Mouse (Mus musculus): Measurements from ENCODE around the gene E030018B13Rik. TPM values are rescaled to one million over a fixed set of nuclear protein-coding genes. Genes with fewer than 3 reads are reported as not detected.

The E030018B13Rik gene
- polyA plus RNA-seq, 1 experiment from 2014 or later = not detected

DNA sequence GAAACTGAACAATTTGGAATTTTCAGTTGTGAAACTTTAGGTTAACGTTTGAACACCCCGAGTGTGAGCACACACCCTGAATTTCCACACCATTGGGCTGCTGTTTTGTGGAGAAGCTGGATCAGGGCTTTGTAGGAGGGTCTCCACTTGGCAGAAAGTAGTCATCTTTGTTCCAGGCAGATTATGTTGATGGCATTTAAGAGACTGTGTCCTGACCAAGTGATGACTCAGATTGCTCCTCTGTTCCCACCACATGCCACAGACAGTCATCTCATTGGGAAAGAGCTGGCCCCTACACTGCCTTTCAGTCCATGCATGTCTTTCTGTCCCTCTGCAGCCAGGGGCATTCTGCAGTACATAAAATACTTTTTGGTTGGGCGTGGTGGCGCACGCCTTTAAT is 23.7 kb downstream of the E030018B13Rik start:
- Histone ChIP-seq H3K36me3 (no peaks in the 10 kb centered on the region), H3K4me2 (peak overlapping the region; percentile 94), H3K9ac (peak overlapping the region; percentile 94; the same call in 1 of the 2 replicates), H3K4me3 (no peak overlapping the region), H3K9me3 (no peaks in the 10 kb centered on the region), H3K27me3 (replicated peaks) (no peaks in the 10 kb centered on the region), H3K4me1 (peaks cover 20% of the 10 kb centered on the region), H3K27ac (replicated peaks) (no peak overlapping the region)
- ATAC-seq (ENCODE audit: extremely low read depth, insufficient number of reproducible peaks, low FRiP score, low TSS enrichment) = no peak
- WGBS = 88% methylated on average over 5 of the region's 5 CpGs

DNA sequence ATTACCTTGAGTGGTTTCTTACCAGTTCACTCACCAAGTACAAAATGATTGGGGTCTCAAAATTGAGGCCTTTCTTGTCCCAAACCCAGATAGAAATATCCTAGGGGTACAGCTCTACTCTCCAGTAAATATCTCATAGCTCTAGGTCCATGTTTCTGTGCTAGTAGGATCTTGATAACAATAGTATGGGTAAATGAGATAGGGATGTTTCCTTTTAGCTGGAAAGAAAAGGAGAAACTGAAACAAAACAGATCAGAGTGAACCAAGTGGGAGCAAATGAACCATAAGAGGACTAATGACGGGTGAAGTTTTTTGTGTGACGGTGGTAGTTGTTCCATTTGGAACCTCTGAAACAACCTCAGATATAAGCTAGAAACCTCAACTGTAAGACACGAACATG is 24.4 kb downstream of the E030018B13Rik start:
- Histone ChIP-seq H3K4me1 (peaks cover 13% of the 10 kb centered on the region), H3K27ac (replicated peaks) (no peak overlapping the region), H3K4me3 (no peak overlapping the region), H3K27me3 (replicated peaks) (no peaks in the 10 kb centered on the region), H3K9ac (no peak overlapping the region), H3K4me2 (no peak overlapping the region), H3K36me3 (no peaks in the 10 kb centered on the region), H3K9me3 (no peaks in the 10 kb centered on the region)
- 75% methylated on average over 3 of the region's 3 CpGs for WGBS
- no peak for ATAC-seq (ENCODE audit: extremely low read depth, insufficient number of reproducible peaks, low FRiP score, low TSS enrichment)

DNA sequence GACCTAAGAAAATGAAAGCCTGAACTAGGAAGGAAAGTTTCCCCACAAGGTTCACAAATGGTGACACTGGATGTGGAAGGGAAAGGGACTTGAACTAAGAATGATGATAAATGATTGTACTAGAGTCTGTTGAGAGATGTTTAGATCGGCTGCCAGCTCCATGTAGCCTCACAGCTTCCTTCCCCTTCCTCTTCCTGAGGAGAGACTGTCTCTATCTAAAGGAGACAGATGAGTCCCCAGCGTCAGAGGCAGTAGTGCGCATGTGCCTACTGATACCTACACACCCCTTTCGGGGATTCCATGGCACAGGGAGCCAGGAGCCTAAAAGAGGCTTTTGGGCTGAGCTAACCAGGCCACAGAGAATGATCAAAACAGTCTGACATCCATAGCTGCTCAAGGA is 24.8 kb downstream of the E030018B13Rik start:
- Histone ChIP-seq H3K4me2 (no peak overlapping the region), H3K4me1 (peaks cover 12% of the 10 kb centered on the region), H3K9me3 (no peaks in the 10 kb centered on the region), H3K27ac (replicated peaks) (no peak overlapping the region), H3K9ac (no peak overlapping the region), H3K27me3 (replicated peaks) (no peaks in the 10 kb centered on the region), H3K36me3 (no peaks in the 10 kb centered on the region), H3K4me3 (no peak overlapping the region)
- WGBS = 48% methylated on average over 4 of the region's 4 CpGs
- ATAC-seq (ENCODE audit: extremely low read depth, insufficient number of reproducible peaks, low FRiP score, low TSS enrichment) = no peak

DNA sequence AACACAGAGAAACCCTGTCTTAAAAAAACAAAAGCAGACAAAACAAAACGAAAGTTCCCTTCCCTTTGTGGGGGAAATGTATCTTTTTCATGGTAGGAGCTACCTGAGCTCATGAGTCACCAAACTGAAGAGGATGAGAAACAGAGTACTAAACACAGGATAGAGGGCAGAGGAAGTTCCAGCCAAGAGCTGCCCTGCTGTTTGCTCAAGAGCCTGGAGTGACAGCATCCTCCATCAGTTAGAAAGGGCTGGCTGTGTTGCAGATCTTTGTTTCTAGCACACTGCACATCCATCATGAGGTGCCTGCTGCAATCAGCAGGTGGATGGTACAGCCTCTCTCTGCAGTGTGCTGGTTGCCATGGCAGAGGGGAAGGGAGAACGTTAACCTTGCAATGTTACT is 27.3 kb downstream of the E030018B13Rik start:
- Histone ChIP-seq H3K4me1 (peaks cover 12% of the 10 kb centered on the region), H3K4me3 (no peak overlapping the region), H3K4me2 (no peak overlapping the region), H3K9me3 (no peaks in the 10 kb centered on the region), H3K36me3 (no peaks in the 10 kb centered on the region), H3K27me3 (replicated peaks) (no peaks in the 10 kb centered on the region), H3K9ac (no peak overlapping the region), H3K27ac (replicated peaks) (no peak overlapping the region)
- no peak for ATAC-seq (ENCODE audit: extremely low read depth, insufficient number of reproducible peaks, low FRiP score, low TSS enrichment)
- WGBS = 30% methylated on average over 2 of the region's 2 CpGs

- H3K9me3 ChIP-seq = no peaks in the 10 kb centered on the region
- H3K27ac ChIP-seq (replicated peaks) = no peak overlapping the region
- no peak overlapping the region for H3K4me3 ChIP-seq
- H3K4me1 ChIP-seq = 0 out of 2 replicates have a peak, but pooled peaks cover 3% of the 10 kb centered on the region
- no peak for ATAC-seq (ENCODE audit: extremely low read depth, insufficient number of reproducible peaks, low FRiP score, low TSS enrichment)
- H3K36me3 ChIP-seq = no peaks in the 10 kb centered on the region
- H3K27me3 ChIP-seq (replicated peaks) = no peaks in the 10 kb centered on the region
- 68% methylated on average over 11 of the region's 11 CpGs for WGBS
- no peak overlapping the region for H3K4me2 ChIP-seq
- no peak overlapping the region for H3K9ac ChIP-seq
Measured at GRCm38 (mm10) chr7:63947514-63948487, 31.1 kb downstream of the E030018B13Rik start.

GRCm38 (mm10) chr7:63949176-63949575 is 32.5 kb downstream of the E030018B13Rik start:
- Histone ChIP-seq H3K9me3 (no peaks in the 10 kb centered on the region), H3K4me1 (0 out of 2 replicates have a peak, but pooled peaks cover 3% of the 10 kb centered on the region), H3K4me2 (no peak overlapping the region), H3K27ac (replicated peaks) (no peak overlapping the region), H3K4me3 (no peak overlapping the region), H3K9ac (no peak overlapping the region), H3K36me3 (no peaks in the 10 kb centered on the region), H3K27me3 (replicated peaks) (no peaks in the 10 kb centered on the region)
- WGBS = 74% methylated on average over 3 of the region's 3 CpGs
- ATAC-seq (ENCODE audit: extremely low read depth, insufficient number of reproducible peaks, low FRiP score, low TSS enrichment) = no peak

GRCm38 (mm10) chr7:63950931-63951607 is 34.4 kb downstream of the E030018B13Rik start:
- Histone ChIP-seq H3K36me3 (no peaks in the 10 kb centered on the region), H3K4me1 (peaks cover 8% of the 10 kb centered on the region), H3K27me3 (replicated peaks) (no peaks in the 10 kb centered on the region), H3K9me3 (no peaks in the 10 kb centered on the region), H3K4me3 (no peak overlapping the region), H3K4me2 (no peak overlapping the region), H3K27ac (replicated peaks) (no peak overlapping the region), H3K9ac (no peak overlapping the region)
- 65% methylated on average over 10 of the region's 10 CpGs for WGBS
- ATAC-seq (ENCODE audit: extremely low read depth, insufficient number of reproducible peaks, low FRiP score, low TSS enrichment) = no peak

GRCm38 (mm10) chr7:63952077-63952898 is 35.6 kb downstream of the E030018B13Rik start:
- ATAC-seq (ENCODE audit: extremely low read depth, insufficient number of reproducible peaks, low FRiP score, low TSS enrichment) = no peak
- no peak overlapping the region for H3K4me3 ChIP-seq
- no peak overlapping the region for H3K27ac ChIP-seq (replicated peaks)
- H3K9ac ChIP-seq = no peak overlapping the region
- H3K36me3 ChIP-seq = no peaks in the 10 kb centered on the region
- H3K4me2 ChIP-seq = no peak overlapping the region
- H3K27me3 ChIP-seq (replicated peaks) = no peaks in the 10 kb centered on the region
- 54% methylated on average over 7 of the region's 7 CpGs for WGBS
- H3K4me1 ChIP-seq = peaks cover 20% of the 10 kb centered on the region
- no peaks in the 10 kb centered on the region for H3K9me3 ChIP-seq

- H3K9me3 ChIP-seq = no peaks in the 10 kb centered on the region
- no peak overlapping the region for H3K27ac ChIP-seq (replicated peaks)
- ATAC-seq (ENCODE audit: extremely low read depth, insufficient number of reproducible peaks, low FRiP score, low TSS enrichment) = no peak
- no peaks in the 10 kb centered on the region; the same call in 1 of the 2 replicates for H3K27me3 ChIP-seq (replicated peaks)
- peaks cover 20% of the 10 kb centered on the region for H3K4me1 ChIP-seq
- H3K9ac ChIP-seq = no peak overlapping the region
- H3K4me2 ChIP-seq = no peak overlapping the region
- 91% methylated on average over 2 of the region's 2 CpGs for WGBS
- no peaks in the 10 kb centered on the region for H3K36me3 ChIP-seq
- H3K4me3 ChIP-seq = no peak overlapping the region
Measured at GRCm38 (mm10) chr7:63955440-63955839, 38.8 kb downstream of the E030018B13Rik start.

DNA sequence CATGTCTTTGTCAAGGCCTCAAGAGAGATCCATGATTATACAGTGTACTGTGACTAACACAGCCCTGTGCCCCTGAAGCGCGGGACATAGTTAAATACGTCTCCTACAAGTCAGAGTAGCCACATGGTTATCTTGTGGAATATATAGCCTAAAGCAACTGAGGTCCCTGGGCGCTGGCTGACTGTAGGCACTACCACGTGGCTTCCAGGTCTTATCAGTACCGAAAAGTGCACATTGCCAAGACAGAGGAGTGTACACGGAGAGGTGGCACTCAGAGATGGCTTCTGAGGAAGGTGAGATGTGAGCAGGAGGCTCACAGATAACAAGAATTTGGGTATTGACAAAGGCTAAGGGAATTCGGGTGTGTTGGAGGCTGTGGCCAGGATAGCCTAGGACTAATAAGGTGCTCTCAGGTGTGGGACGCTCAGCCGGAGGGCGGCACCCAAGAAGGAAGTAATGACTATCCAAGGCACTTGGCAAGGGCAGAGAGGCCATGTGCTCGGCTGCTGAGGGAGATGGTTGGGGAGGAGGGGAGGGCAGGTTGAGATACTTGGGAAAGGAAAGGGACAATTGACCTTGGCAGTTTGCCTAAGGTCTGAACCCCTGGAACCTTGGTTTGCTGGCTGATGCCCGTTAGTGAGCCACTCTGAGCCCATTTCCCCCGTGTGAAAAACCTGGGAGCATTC is 39.6 kb downstream of the E030018B13Rik start:
- Histone ChIP-seq H3K9me3 (no peaks in the 10 kb centered on the region), H3K9ac (no peak overlapping the region), H3K27me3 (replicated peaks) (no peaks in the 10 kb centered on the region; the same call in 1 of the 2 replicates), H3K4me2 (no peak overlapping the region), H3K4me1 (peaks cover 20% of the 10 kb centered on the region), H3K4me3 (no peak overlapping the region), H3K27ac (replicated peaks) (no peak overlapping the region), H3K36me3 (no peaks in the 10 kb centered on the region)
- 62% methylated on average over 14 of the region's 14 CpGs for WGBS
- no peak for ATAC-seq (ENCODE audit: extremely low read depth, insufficient number of reproducible peaks, low FRiP score, low TSS enrichment)
